Mouse (Mus musculus) CD4-positive, CD25-positive, alpha-beta regulatory T cell, adult 2 months (primary cell): ENCODE measurements around the gene Mafb.

Experiments used
- DNase-seq: peaks from one replicate; pipeline ENCODE4 v3.0.0-alpha.2; 2012; ENCODE audit warnings: low read depth, low spot score

Gene Mafb

GRCm38 (mm10) chr2:160366980-160367338, at the start of gene Mafb:
Mafb (minus strand) TSS chr2:160367065.
- DNase-seq: peak; percentile 66

DNA sequence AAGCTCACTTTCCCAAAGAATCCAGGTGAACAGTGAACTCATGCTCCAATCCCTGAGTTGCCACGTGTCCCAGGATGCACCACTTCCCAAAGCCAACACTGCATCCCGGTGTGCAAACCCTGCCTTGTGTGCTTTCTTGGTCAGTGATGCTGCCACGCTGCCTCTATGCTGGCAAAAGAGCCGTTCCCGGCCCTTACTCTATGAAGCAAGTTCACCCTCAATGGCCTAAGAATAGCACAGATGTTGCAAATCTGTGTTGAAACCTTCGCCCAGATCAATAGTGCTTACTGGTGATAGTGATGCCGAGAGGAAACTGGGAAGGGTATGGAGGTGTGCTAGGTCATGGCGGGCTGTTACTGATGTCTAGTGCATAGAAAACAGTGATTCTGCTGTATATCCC, 48.3 kb upstream of the Mafb start:
- no peak for DNase-seq

GRCm38 (mm10) chr2:160414736-160415135, 47.9 kb upstream of the Mafb start:
- DNase-seq: no peak

DNA sequence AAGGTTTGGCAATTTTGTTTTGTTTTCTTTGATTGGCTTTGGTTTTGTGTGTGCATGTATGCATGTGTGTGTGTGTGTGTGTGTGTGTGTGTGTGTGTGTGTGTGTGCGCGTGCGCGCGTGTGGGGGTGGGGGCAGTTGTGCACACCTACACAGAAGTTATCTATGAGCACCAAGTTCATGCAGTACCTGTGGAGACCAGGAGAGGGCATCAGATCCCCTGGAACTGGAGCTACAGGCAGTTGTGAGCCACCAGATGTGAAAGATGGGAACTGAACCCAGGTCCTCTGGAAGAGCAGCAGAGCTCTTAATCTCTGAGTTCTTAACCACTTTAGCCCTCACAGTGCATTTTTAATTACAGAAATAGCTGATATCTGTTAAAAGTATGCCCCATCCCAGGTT, 47.1 kb upstream of the Mafb start:
- DNase-seq: peak; percentile 66

- peak; percentile 11 for DNase-seq
These were observed 46.2 kb upstream of the Mafb start for GRCm38 (mm10) chr2:160413055-160413454.

DNA sequence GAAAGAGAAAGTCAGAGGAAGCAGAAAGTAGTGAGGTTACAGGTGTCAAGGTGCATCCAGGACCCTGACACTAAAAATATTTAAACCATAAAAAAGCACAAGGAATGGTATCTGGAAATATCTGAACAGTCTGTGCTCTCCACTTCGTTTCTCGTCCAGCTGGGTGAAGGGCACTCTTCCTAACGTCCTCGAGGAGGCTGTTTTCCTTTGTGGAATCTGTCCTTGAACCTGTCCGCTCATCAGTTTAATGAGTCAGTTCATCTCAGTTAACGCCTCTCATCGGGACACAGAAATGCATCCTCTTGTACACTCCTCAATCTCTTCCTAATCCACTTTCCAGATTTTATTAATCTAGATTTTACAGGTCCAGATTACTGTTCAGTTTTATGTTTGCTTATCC, 44.6 kb upstream of the Mafb start:
- no peak for DNase-seq

DNA sequence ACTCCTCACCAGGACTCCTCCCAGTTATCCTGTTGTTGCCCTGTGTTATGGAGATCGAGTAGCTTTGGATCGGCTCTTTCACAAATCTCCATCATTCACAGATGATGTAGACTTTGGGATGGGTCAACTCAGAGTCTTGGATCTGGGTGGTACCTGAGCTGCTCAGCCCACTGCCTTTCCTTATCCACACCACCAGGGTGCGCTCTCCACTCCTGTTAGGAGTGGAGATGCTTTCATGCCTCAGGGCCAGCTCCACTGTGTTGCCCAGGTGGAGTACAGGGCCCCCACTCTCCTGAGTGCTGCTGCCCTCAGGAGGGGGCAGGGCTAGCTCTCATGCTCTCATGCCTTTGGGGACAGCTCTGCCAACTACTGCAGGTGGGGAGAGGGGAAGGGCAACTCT, 40.9 kb upstream of the Mafb start:
- DNase-seq: peak; percentile 39

DNA sequence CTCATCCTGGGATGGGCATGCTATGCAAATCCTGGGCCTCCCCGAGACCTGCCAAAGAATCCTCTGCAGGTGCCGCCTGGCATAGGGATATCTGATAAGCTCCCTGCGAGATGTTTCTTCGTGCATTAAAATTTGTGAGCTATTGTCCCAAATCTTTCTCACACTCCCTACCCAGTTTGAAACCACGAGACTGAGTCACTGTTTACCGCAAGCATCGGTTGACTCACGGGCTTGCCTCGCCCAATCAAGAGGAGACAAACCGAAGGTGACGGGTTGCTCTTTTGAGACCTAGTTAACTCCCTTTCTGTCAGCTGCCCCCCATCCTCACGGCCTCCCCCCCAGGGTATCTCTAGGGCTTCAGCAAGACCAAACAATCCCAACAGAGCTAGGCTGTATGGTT, 30.9 kb upstream of the Mafb start:
- no peak for DNase-seq

DNA sequence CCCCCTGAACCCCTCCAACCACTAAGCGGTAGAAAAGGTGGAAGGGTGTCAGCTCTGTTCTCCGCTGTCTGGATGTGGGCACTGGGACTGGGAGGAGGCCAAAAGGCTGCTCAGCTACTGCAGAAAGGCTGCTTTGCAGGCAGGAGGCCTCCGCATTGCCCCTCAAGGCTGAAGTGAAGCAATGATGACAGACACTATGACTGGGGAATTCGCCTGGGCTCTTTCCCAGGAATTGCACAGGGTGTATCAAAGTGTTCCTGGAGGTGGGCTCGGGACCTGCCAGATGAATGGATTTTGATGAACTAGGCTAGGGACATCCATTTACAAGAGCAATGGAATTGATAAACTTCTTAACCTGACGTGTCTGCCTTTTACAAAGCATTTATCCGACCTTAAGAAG, 27.9 kb upstream of the Mafb start:
- no peak for DNase-seq

DNA sequence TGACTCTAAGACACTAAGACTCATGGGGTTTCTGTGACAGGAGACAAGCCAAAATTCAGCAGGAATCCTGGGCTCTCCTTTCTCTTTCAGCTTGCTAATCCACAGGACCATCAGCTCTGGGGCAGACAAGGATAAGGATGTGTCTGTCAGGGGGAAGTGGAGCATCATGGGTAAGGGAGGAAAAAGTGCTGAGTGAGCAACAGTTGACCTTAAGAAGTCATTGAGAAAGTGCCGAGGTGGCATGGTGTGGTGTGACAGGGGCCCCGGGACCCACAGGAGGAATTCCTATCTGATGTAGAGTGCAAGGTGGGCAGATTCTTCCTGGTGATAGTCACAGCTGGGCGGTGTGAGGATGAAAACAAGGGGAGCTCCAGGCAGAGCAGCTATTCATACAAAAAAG, 25.8 kb upstream of the Mafb start:
- DNase-seq: no peak

DNA sequence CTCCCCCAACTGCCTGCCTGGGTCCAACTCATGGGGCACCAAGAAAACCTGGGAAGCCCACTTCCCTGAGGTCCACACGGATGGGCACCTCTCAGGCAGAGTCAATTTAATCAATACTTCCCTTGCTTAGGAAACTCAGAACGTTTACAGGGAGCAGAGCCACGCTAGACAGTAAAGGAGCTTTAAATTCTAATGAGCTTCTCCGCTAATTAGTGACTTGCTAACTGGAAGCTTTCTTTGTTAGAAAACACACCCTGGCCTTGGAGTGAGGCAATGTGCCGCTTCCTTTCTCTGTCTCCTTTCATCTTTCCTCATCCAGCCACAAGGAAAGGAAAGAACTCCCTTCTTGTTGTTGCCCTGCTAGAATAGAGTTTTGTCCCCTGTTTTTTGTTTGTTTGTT, 21.7 kb upstream of the Mafb start:
- no peak for DNase-seq

DNA sequence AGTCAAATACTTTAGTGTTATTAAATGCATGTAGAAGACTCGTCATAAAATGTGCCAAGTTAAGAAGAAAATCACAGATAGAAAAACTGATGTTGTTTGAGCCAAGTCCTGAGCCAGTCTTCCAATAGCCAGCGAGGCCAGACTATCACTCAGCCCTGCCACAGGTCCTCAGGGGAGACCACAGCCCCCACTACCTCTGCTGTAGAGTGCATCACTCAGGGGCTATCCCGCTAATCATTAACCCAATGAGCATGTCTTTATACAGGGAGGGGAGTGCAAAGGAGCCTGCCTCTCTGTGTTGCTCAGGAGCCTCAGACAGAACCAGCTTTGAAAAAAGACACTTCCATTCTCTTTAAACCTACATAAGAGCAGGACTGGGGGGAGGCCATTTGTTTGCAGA, 16.6 kb upstream of the Mafb start:
- DNase-seq: no peak

- DNase-seq: peak; percentile 60
These were observed 11.4 kb upstream of the Mafb start for GRCm38 (mm10) chr2:160378271-160378670.

- no peak for DNase-seq
These were observed 9.4 kb upstream of the Mafb start for GRCm38 (mm10) chr2:160376236-160376635.

GRCm38 (mm10) chr2:160369653-160370420, 3.0 kb upstream of the Mafb start:
- no peak for DNase-seq

DNA sequence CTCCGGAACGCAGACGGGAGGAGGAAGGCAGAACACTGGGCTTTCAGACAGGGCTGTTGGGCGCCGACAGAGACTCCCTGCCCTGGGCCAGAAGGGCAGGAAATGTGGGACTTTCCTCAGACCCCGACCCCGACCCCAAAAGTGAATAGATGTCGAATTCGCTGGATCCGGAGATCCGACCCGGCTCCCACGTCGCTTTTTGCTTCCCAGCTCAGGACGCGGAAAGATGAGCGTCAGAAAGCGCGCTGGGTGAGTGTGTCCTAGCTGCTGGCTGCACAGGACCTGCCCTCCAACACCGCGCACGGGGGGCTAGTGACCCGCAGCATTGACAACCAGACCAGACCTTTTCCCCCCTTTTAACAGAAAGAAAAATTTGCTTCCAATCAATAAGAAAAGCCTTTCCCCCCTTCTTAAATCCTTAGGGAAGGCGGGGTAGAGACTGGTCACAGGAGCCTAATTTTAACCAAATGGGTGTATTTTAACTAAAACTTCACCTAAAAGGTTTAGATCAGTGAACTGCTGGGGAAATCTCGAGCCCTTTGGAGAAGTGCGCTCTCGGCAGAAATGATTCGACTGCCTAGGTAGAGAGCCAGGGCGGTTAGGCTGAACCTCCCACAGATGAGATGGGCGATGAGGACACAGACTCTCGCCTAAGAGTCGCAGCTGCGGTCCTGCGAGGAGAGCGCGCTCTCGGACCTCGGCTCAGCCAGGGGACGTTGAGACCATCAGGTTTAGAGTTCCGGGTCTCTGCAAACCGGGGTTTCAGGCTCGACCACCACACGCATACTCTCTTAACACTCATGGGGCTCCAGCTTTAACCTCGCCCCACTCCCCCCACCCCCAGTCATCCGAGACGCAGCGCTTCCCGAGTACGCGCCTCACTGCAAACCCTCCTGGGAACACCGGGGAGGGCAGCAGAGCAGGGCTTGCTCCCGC, 1.8 kb upstream of the Mafb start:
- no peak for DNase-seq

- DNase-seq: peak; percentile 71
These were observed 763 bp upstream of the Mafb start for GRCm38 (mm10) chr2:160367448-160368208.

DNA sequence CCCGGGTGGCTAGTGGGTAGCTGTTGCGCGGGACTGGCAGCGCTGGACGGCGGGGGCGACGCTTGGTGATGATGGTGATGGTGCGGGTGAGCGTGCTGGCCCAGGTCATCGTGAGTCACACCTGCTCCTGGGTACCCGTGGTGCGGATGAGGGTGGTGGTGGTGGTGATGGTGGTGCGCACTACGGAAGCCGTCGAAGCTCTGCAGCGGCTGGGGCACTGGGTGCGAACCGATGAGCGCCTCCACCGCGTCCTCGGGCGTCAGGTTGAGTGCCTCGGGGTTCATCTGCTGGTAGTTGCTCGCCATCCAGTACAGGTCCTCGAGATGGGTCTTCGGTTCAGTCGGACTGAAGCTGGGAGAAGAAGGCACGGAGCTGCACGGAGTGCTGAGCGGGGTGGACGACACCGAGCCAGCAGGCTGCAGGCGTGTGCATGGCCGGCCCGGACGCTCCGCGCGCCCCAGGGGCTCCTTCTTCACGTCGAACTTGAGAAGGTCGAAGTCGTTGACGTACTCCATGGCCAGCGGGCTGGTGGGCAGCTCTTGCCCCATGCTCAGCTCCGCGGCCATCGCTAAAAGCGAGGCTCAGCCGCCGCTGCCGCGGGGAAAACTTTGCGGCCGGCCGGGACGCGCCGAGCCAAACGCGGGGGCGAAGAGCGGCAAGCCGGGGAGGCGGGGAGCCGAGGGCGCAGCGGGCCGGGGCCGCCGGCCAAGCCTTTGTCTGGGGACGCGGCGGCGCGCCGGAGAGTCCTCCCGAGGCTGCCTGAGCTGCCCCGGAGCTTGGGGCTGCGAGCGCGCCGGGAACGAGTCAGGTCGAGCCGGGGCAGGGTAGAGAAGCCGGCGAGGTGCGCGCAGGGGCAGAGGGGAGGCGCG, 520 bp downstream of the Mafb start:
- no peak for DNase-seq

GRCm38 (mm10) chr2:160365107-160365911, 1.6 kb downstream of the Mafb start:
- DNase-seq: no peak

DNA sequence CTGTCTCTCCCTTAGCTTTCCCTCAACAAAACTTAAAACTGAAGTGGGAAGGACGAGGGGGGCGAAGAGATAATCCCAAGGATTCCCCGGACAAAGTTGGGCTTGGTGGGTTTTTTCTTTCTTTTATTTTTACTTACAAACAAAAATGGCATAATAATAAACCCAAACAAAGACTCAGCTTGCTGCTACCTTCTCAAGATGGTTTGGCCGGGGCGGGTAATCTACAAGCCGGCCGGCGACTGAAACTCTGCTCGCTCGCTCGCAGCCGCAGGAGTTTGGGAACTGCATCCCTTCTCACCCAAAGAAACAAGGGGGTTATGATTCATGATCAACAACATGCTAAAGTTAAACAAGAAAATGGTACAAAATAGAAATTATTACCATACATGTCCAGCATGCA, 2.2 kb downstream of the Mafb start:
- DNase-seq: no peak
